Mouse (Mus musculus): ENCODE data around the gene Tmem236.

DNA sequence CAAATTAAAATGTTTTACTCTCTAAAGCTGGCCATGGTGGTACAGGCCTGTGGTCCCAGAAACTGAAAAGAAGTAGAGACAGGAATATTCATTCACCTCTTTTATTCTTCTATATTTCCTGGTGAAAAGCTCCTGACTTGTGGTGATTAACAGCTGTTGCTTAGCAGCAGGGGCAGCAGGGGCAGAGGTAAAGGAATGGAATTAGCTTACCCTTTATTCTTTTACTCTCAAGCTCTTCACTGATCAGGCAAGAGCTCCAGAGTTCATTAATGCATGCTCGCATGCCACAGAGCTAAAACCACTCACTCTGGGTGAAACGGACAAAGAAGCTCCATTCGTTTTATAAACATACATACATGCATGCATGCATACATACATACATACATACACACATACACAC, 40.4 kb downstream of the Tmem236 start:
- TF ChIP-seq CTCF (IDR thresholded peaks at IDR 0.05; ENCODE audit: low read depth, low read length) = no peak
- TF ChIP-seq POLR2A (IDR thresholded peaks at IDR 0.05; ENCODE audit: insufficient read depth, low read length) = no peak
- no peak for TF ChIP-seq EP300 (IDR thresholded peaks at IDR 0.05; ENCODE audit: insufficient read depth, low read depth, low read length)

All from ES-Bruce4 (cell line).